Mouse (Mus musculus): Measurements from ENCODE around the gene Sypl2.

GRCm38 (mm10) chr3:108225711-108226557 lies 514 bp downstream of the Sypl2 start:
- TF ChIP-seq CTCF (IDR thresholded peaks at IDR 0.05; ENCODE audit: low read depth, low read length) (no peak), POLR2A (IDR thresholded peaks at IDR 0.05; ENCODE audit: insufficient read depth, low read length) (no peak), EP300 (IDR thresholded peaks at IDR 0.05; ENCODE audit: insufficient read depth, low read depth, low read length) (no peak)
